Mouse (Mus musculus): ENCODE measurements at regions not wholly inside any gene's neighbourhood (a gene's known extent, or its start where the extent isn't known, plus 50 kb on each side); places are given as distances from the start of the nearest gene placed in this dataset.

- TF ChIP-seq POLR2A (IDR thresholded peaks at IDR 0.05; ENCODE audit: borderline replicate concordance, extremely low read depth, insufficient read depth, insufficient read length, poor library complexity, severe bottlenecking) (no peak), CTCF (IDR thresholded peaks at IDR 0.05; ENCODE audit: borderline replicate concordance, extremely low read depth, insufficient read depth, insufficient read length) (no peak)
Observed at GRCm38 (mm10) chr15:13529050-13529449, 355.6 kb upstream of the Cdh6 start.

All from brain, embryonic 14.5 days (tissue).